Mouse (Mus musculus): ENCODE data around the gene Rec8. TPM values are rescaled to one million over a fixed set of nuclear protein-coding genes. Genes with fewer than 3 reads are reported as not detected.
A peak's percentile ranks its signal among the peaks of the same experiment; 100 is the strongest.

The Rec8 gene
- polyA plus RNA-seq, 1 experiment from 2014 or later = 4.5 TPM

DNA sequence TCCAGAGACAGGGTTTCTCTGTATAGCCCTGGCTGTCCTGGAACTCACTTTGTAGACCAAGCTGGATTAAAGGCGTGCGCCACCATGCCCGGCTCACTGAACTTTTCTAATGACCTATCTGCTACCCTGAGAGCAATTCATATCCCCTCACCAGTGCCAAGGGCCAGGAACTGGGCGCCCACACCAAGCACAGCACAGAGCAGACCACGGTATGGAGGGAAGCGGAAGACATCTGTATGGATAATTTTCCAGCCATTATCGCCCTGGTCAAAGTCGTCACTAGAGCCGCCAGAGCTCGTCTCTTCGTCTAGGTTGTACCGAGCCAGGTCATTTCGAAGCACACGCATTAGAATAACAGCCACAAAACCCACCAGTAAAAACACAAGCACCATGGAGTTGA lies 23.0 kb downstream of the Rec8 start:
- Histone ChIP-seq H3K4me3 (ENCODE audit: low read depth, low read length) (no peak overlapping the region), H3K27ac (replicated peaks) (no peak overlapping the region), H3K4me2 (replicated peaks; ENCODE audit: low read depth) (no peak overlapping the region), H3K4me1 (replicated peaks; ENCODE audit: control insufficient read depth, insufficient read depth) (no peaks in the 10 kb centered on the region; the same call in none of the 2 replicates), H3K9ac (ENCODE audit: low read length) (no peak overlapping the region), H3K36me3 (ENCODE audit: control insufficient read depth, insufficient read depth, low read length) (peaks cover 10% of the 10 kb centered on the region), H3K9me3 (ENCODE audit: control insufficient read depth, low read length) (no peaks in the 10 kb centered on the region), H3K27me3 (ENCODE audit: control insufficient read depth, insufficient read depth, low read length) (no peaks in the 10 kb centered on the region)
- TF ChIP-seq EP300 (optimal IDR thresholded peaks at IDR 0.05) (no peak), CTCF (IDR thresholded peaks at IDR 0.05; ENCODE audit: low read depth) (no peak)
- 96% methylated on average over 14 of the region's 14 CpGs for WGBS
- DNase-seq (ENCODE audit: low spot score) = no peak
- ATAC-seq (ENCODE audit: low FRiP score, low TSS enrichment) = no peak

DNA sequence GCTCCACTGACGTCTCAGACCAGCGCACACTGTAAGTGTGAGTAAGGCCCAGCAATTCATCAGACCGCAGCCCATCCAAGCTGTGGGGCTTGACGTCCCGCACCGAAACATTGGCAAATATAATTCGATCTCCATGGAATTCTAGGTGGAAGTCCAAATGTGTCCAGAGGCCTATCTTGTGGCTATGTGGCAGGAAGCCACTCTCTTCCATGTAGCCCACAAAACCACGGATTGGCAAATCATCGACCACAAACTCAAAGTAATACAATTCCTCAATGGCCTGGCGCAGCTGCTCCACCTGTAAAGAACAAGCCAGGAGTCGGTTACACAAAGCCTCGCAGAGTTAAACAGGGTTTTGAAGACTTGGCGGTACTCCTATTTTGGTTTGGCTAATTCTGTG lies 23.5 kb downstream of the Rec8 start:
- Histone ChIP-seq H3K9me3 (ENCODE audit: control insufficient read depth, low read length) (no peaks in the 10 kb centered on the region), H3K27me3 (ENCODE audit: control insufficient read depth, insufficient read depth, low read length) (no peaks in the 10 kb centered on the region), H3K4me2 (replicated peaks; ENCODE audit: low read depth) (no peak overlapping the region), H3K4me3 (ENCODE audit: low read depth, low read length) (no peak overlapping the region), H3K4me1 (replicated peaks; ENCODE audit: control insufficient read depth, insufficient read depth) (no peaks in the 10 kb centered on the region; the same call in none of the 2 replicates), H3K27ac (replicated peaks) (no peak overlapping the region), H3K9ac (ENCODE audit: low read length) (no peak overlapping the region), H3K36me3 (ENCODE audit: control insufficient read depth, insufficient read depth, low read length) (peaks cover 10% of the 10 kb centered on the region)
- ATAC-seq (ENCODE audit: low FRiP score, low TSS enrichment) (no peak), DNase-seq (ENCODE audit: low spot score) (no peak)
- TF ChIP-seq CTCF (IDR thresholded peaks at IDR 0.05; ENCODE audit: low read depth) (no peak), EP300 (optimal IDR thresholded peaks at IDR 0.05) (no peak)
- 94% methylated on average over 13 of the region's 13 CpGs for WGBS

DNA sequence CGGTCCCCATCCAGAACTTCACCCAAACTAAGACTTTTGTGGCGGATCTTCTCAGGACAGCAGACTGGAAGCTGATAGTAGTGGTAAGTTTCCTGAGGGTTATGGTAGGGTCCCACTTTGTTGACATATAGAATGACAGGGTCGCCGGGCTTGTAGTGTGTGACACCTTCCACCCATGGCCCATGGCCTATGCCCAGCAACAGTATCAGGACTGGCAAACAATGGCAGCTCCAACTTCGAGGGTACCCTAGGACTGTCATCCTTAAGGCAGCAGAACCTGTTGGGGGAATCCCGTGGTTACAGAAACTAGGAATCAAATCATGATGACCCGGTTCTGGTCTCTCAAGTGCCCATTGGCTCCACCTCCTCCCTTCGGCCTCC lies 24.8 kb downstream of the Rec8 start:
- Histone ChIP-seq H3K27ac (replicated peaks) (peak overlapping the region; percentile 96), H3K27me3 (ENCODE audit: control insufficient read depth, insufficient read depth, low read length) (no peaks in the 10 kb centered on the region), H3K4me1 (replicated peaks; ENCODE audit: control insufficient read depth, insufficient read depth) (no peaks in the 10 kb centered on the region; the same call in none of the 2 replicates), H3K36me3 (ENCODE audit: control insufficient read depth, insufficient read depth, low read length) (peaks cover 10% of the 10 kb centered on the region), H3K9me3 (ENCODE audit: control insufficient read depth, low read length) (no peaks in the 10 kb centered on the region), H3K4me3 (ENCODE audit: low read depth, low read length) (peak overlapping the region; percentile 88), H3K9ac (ENCODE audit: low read length) (peak overlapping the region; percentile 94), H3K4me2 (replicated peaks; ENCODE audit: low read depth) (peak overlapping the region; percentile 78)
- 20% methylated on average over 8 of the region's 8 CpGs for WGBS
- ATAC-seq (ENCODE audit: low FRiP score, low TSS enrichment) = peak; percentile 31
- TF ChIP-seq CTCF (IDR thresholded peaks at IDR 0.05; ENCODE audit: low read depth) (no peak), EP300 (optimal IDR thresholded peaks at IDR 0.05) (no peak)
- DNase-seq (ENCODE audit: low spot score) = no peak

DNA sequence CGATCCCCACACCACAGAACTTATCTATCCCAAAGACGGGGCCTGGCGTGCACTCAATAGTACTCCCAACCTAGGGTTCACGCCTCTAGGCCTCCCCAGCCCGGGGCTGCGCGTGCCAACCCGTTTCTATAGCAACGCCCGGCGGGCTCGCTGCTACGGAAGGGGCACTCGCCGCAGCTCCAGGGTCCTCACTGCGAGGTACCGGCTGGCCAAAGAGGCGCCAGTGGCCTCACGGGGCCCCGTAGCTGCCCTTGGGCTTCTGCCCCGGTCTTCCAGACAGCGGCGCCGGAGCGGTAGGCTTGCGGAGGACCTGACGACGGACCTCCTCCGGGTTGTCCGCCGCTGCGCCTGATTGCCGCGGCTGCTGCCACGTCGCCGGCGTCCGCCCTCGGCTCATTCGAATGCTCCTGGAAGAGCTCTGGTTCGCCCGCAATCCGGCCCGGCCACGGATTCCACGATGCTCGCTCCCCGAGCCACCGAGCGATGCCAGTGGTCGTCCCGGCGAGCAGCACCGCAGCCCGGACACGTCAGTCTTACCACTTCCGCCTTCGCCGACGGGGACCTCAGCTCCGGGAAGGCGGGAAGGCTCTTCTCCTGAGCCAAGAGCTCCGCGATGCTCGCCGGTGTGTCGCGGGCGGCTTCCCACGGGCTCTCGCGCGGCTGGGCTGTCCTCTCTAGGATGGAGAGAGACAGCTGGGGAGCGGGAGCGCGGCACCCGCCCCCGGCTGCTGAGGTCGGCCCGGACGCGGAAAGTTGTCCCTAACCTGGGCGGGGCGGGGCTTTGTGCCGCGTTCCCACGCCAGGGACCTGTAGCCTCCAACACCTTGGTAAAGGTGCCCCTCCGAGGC lies 25.4 kb downstream of the Rec8 start, which contains the start of gene Tm9sf1:
Gene Tm9sf1, minus strand, starts transcription at position 747 of the 848 bp plus-strand sequence.
- no peaks in the 10 kb centered on the region for H3K9me3 ChIP-seq (ENCODE audit: control insufficient read depth, low read length)
- H3K4me1 ChIP-seq (replicated peaks; ENCODE audit: control insufficient read depth, insufficient read depth) = no peaks in the 10 kb centered on the region; the same call in none of the 2 replicates
- WGBS = under 1% methylated on average over 85 of the region's 89 CpGs
- H3K36me3 ChIP-seq (ENCODE audit: control insufficient read depth, insufficient read depth, low read length) = peaks cover 10% of the 10 kb centered on the region
- H3K9ac ChIP-seq (ENCODE audit: low read length) = peak within 1 kb of the TSS; percentile 94
- ATAC-seq (ENCODE audit: low FRiP score, low TSS enrichment) (peak; percentile 88), DNase-seq (ENCODE audit: low spot score) (peak; percentile 89)
- H3K4me2 ChIP-seq (replicated peaks; ENCODE audit: low read depth) = peak within 1 kb of the TSS; percentile 78
- no peaks in the 10 kb centered on the region for H3K27me3 ChIP-seq (ENCODE audit: control insufficient read depth, insufficient read depth, low read length)
- peak within 1 kb of the TSS; percentile 88 for H3K4me3 ChIP-seq (ENCODE audit: low read depth, low read length)
- TF ChIP-seq EP300 (optimal IDR thresholded peaks at IDR 0.05) (peak; percentile 95), CTCF (IDR thresholded peaks at IDR 0.05; ENCODE audit: low read depth) (peak; percentile 25; the same call in 1 of the 2 replicates)
- peak within 1 kb of the TSS; percentile 96 for H3K27ac ChIP-seq (replicated peaks)

DNA sequence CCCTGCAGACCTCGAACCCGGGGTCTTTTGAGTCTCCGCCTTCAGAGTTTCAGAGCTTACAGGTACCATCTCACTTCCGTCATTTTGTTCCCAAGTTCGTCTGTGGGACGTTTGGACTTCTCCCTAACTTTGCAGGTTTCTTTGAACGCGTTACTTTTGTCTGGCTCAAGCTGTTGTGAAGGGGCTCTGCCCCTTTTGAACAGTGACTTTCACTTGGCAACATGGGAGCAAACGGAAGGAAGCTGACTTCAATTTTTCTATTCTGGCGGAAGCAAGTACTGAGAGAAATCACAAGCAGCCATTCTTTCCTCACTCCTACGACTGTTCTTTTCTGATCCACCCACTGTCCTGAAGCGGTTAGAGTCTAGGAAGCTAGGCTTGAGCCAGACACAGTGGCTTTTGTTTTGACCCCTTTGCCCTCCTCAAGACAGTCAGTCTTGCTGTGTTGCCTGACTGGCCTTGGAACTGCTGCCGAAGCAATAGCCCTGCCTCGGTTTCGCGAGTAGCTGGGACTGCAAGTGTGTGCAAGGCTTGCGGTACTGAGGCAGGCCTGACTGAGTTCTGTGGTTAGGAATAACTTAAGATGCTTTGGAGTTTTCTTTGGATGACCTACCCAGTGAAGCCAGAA lies 26.5 kb downstream of the Rec8 start:
- WGBS = 17% methylated on average over 17 of the region's 17 CpGs
- DNase-seq (ENCODE audit: low spot score) (peak; percentile 25), ATAC-seq (ENCODE audit: low FRiP score, low TSS enrichment) (no peak)
- Histone ChIP-seq H3K36me3 (ENCODE audit: control insufficient read depth, insufficient read depth, low read length) (peaks cover 6% of the 10 kb centered on the region), H3K4me3 (ENCODE audit: low read depth, low read length) (peak overlapping the region; percentile 88), H3K4me2 (replicated peaks; ENCODE audit: low read depth) (peak overlapping the region; percentile 78), H3K9ac (ENCODE audit: low read length) (peak overlapping the region; percentile 94), H3K27me3 (ENCODE audit: control insufficient read depth, insufficient read depth, low read length) (no peaks in the 10 kb centered on the region), H3K9me3 (ENCODE audit: control insufficient read depth, low read length) (no peaks in the 10 kb centered on the region), H3K27ac (replicated peaks) (peak overlapping the region; percentile 96), H3K4me1 (replicated peaks; ENCODE audit: control insufficient read depth, insufficient read depth) (no peaks in the 10 kb centered on the region; the same call in none of the 2 replicates)
- TF ChIP-seq CTCF (IDR thresholded peaks at IDR 0.05; ENCODE audit: low read depth) = no peak
- TF ChIP-seq EP300 (optimal IDR thresholded peaks at IDR 0.05) = no peak
